Mouse (Mus musculus) adrenal gland, adult 18-20 months (tissue): ENCODE measurements at regions not wholly inside any gene's neighbourhood (a gene's known extent, or its start where the extent isn't known, plus 50 kb on each side); places are given as distances from the start of the nearest gene placed in this dataset.

Experiments
- DNase-seq, 2 experiments: peaks; one replicate each; pipeline ENCODE4 v3.0.0; 2021 to 2022; ENCODE audit warnings: low spot score in 2 of 2

- DNase-seq, result no peak
These were observed 732.9 kb upstream of the 2610301B20Rik start for GRCm38 (mm10) chr4:10141238-10141934.

GRCm38 (mm10) chr4:10149911-10150310, 724.4 kb upstream of the 2610301B20Rik start:
- no peak for DNase-seq

GRCm38 (mm10) chr4:10150501-10150900, 723.8 kb upstream of the 2610301B20Rik start:
- peak; percentile 23 to 43 for DNase-seq

GRCm38 (mm10) chr4:10155705-10156390, 718.5 kb upstream of the 2610301B20Rik start:
- no peak for DNase-seq

- no peak for DNase-seq
These were observed 684.4 kb upstream of the 2610301B20Rik start for GRCm38 (mm10) chr4:10189896-10190295.

- DNase-seq, result no peak
These were observed 676.9 kb upstream of the 2610301B20Rik start for GRCm38 (mm10) chr4:10197245-10197943.

GRCm38 (mm10) chr4:10201835-10202234, 672.5 kb upstream of the 2610301B20Rik start:
- DNase-seq, result no peak

GRCm38 (mm10) chr4:10204224-10204623, 670.1 kb upstream of the 2610301B20Rik start:
- no peak for DNase-seq

GRCm38 (mm10) chr4:10209324-10209923, 664.9 kb upstream of the 2610301B20Rik start:
- DNase-seq, result no peak

- DNase-seq, result no peak
These were observed 663.0 kb upstream of the 2610301B20Rik start for GRCm38 (mm10) chr4:10211303-10211702.

- DNase-seq, result no peak
These were observed 639.0 kb upstream of the 2610301B20Rik start for GRCm38 (mm10) chr4:10235324-10235723.

- DNase-seq, result no peak
These were observed 632.2 kb upstream of the 2610301B20Rik start for GRCm38 (mm10) chr4:10242117-10242516.

GRCm38 (mm10) chr4:10242909-10243308, 631.4 kb upstream of the 2610301B20Rik start:
- no peak for DNase-seq

- no peak for DNase-seq
These were observed 620.1 kb upstream of the 2610301B20Rik start for GRCm38 (mm10) chr4:10254029-10254690.

GRCm38 (mm10) chr4:10257537-10257936, 616.8 kb upstream of the 2610301B20Rik start:
- no peak for DNase-seq

- no peak for DNase-seq
These were observed 613.9 kb upstream of the 2610301B20Rik start for GRCm38 (mm10) chr4:10260351-10260750.

- DNase-seq, result no peak
These were observed 608.4 kb upstream of the 2610301B20Rik start for GRCm38 (mm10) chr4:10265942-10266341.

- DNase-seq, result no peak
These were observed 588.7 kb upstream of the 2610301B20Rik start for GRCm38 (mm10) chr4:10285562-10285961.

- no peak for DNase-seq
These were observed 584.0 kb upstream of the 2610301B20Rik start for GRCm38 (mm10) chr4:10290326-10290725.

- no peak for DNase-seq
These were observed 579.2 kb upstream of the 2610301B20Rik start for GRCm38 (mm10) chr4:10295012-10295530.

GRCm38 (mm10) chr4:10296220-10296619, 578.1 kb upstream of the 2610301B20Rik start:
- no peak for DNase-seq
